Mouse (Mus musculus) heart, embryonic 16.5 days (tissue): Measurements from ENCODE around the gene Cbln1. TPM values are rescaled to one million over a fixed set of nuclear protein-coding genes. Genes with fewer than 3 reads are reported as not detected.

Source experiments
- ATAC-seq: fragments of 200-750 bp; cut with Nextera tagmentation; replicated peaks from 2 replicates; pipeline ENCODE4 v1.8.0; 2017; ENCODE audit warnings: moderate number of reproducible peaks; ENCODE audit not compliant: insufficient read depth, low FRiP score; ENCODE audit errors: extremely low read depth
- H3K27ac ChIP-seq: fragments of 300-500 bp; sonication (generic); 2 replicates; pipeline ENCODE4 v1.5.1; 2014; ENCODE audit warnings: mild to moderate bottlenecking, low read length, control low read depth, moderate library complexity
- H3K27me3 ChIP-seq: fragments of 300-500 bp; sonication (generic); 2 replicates; pipeline ENCODE4 v1.6.1; 2014; ENCODE audit warnings: low read length, mixed read lengths; ENCODE audit not compliant: control insufficient read depth, insufficient read depth
- H3K36me3 ChIP-seq: fragments of 300-500 bp; sonication (generic); 2 replicates; pipeline ENCODE4 v1.6.1; 2014; ENCODE audit not compliant: control insufficient read depth, insufficient read depth
- H3K4me1 ChIP-seq: fragments of 300-500 bp; sonication (generic); 2 replicates; pipeline ENCODE4 v1.6.1; 2014; ENCODE audit warnings: low read length, mixed read lengths; ENCODE audit not compliant: control insufficient read depth, insufficient read depth
- H3K4me2 ChIP-seq: fragments of 300-500 bp; sonication (generic); 2 replicates; pipeline ENCODE4 v1.6.1; 2014; ENCODE audit warnings: low read depth, mild to moderate bottlenecking, control low read depth, low read length
- H3K4me3 ChIP-seq: fragments of 300-500 bp; sonication (generic); 2 replicates; pipeline ENCODE4 v1.5.1; 2014; ENCODE audit warnings: mild to moderate bottlenecking, control low read depth, low read length
- H3K9ac ChIP-seq: fragments of 300-500 bp; sonication (generic); 2 replicates; pipeline ENCODE4 v1.6.1; 2014; ENCODE audit warnings: low read length, control low read depth
- H3K9me3 ChIP-seq: fragments of 300-500 bp; sonication (generic); replicated peaks from 2 replicates; pipeline ENCODE4 v1.6.1; 2016; ENCODE audit warnings: low read length; ENCODE audit not compliant: control insufficient read depth
- WGBS: fragments of 180-500 bp; shearing (Covaris S2); extraction: QIAGEN DNeasy Blood & Tissue Kit; methylation state at CpG from one replicate; pipeline ENCODE4 v1.1.7; 2014; 5-methylcytosine and 5-hydroxymethylcytosine counted together
- polyA plus RNA-seq: library from polyadenylated mRNA; unstranded; fragments of >200 nt; fragmentation: Nextera tagmentation; extraction: Ambion mirVana; gene quantifications from 2 replicates; pipeline ENCODE4 v1.2.1, GENCODE M21; 2015

The Cbln1 gene
- polyA plus RNA-seq, 1 experiment from 2014 or later: 0.07 TPM

GRCm38 (mm10) chr8:87466335-87466734, 6.1 kb downstream of the Cbln1 start:
- no peak for ATAC-seq
- H3K4me1 ChIP-seq: peaks cover 15% of the 10 kb centered on the region
- no peak overlapping the region for H3K27ac ChIP-seq
- H3K4me3 ChIP-seq: no peak overlapping the region
- peaks cover 58% of the 10 kb centered on the region for H3K27me3 ChIP-seq
- H3K4me2 ChIP-seq: no peak overlapping the region
- no peak overlapping the region for H3K9ac ChIP-seq
- 60% methylated on average over 6 of the region's 6 CpGs for WGBS
- H3K36me3 ChIP-seq: no peaks in the 10 kb centered on the region
- no peaks in the 10 kb centered on the region for H3K9me3 ChIP-seq

GRCm38 (mm10) chr8:87464446-87464845, 8.0 kb downstream of the Cbln1 start:
- ATAC-seq: no peak
- no peak overlapping the region for H3K9ac ChIP-seq
- no peak overlapping the region for H3K4me3 ChIP-seq
- peaks cover 41% of the 10 kb centered on the region for H3K27me3 ChIP-seq
- H3K27ac ChIP-seq: no peak overlapping the region
- no peak overlapping the region for H3K4me2 ChIP-seq
- 0 out of 2 replicates have a peak, but pooled peaks cover 6% of the 10 kb centered on the region for H3K4me1 ChIP-seq
- no peaks in the 10 kb centered on the region for H3K36me3 ChIP-seq
- WGBS: 64% methylated on average over 3 of the region's 3 CpGs
- no peaks in the 10 kb centered on the region for H3K9me3 ChIP-seq

GRCm38 (mm10) chr8:87461801-87462200, 10.6 kb downstream of the Cbln1 start:
- H3K4me3 ChIP-seq: no peak overlapping the region
- 31% methylated on average over 5 of the region's 5 CpGs for WGBS
- H3K9me3 ChIP-seq: peaks cover 4% of the 10 kb centered on the region; the same call in 1 of the 2 replicates
- no peak overlapping the region for H3K27ac ChIP-seq
- no peak for ATAC-seq
- H3K27me3 ChIP-seq: peaks cover 16% of the 10 kb centered on the region
- H3K36me3 ChIP-seq: no peaks in the 10 kb centered on the region
- no peaks in the 10 kb centered on the region for H3K4me1 ChIP-seq
- H3K9ac ChIP-seq: no peak overlapping the region
- no peak overlapping the region for H3K4me2 ChIP-seq

- Histone ChIP-seq H3K4me1 (peaks cover 13% of the 10 kb centered on the region), H3K4me3 (no peak overlapping the region), H3K27ac (no peak overlapping the region), H3K4me2 (no peak overlapping the region), H3K36me3 (no peaks in the 10 kb centered on the region), H3K9me3 (peaks cover 4% of the 10 kb centered on the region; the same call in 1 of the 2 replicates), H3K9ac (no peak overlapping the region), H3K27me3 (no peaks in the 10 kb centered on the region)
- WGBS: 76% methylated on average over 4 of the region's 4 CpGs
- ATAC-seq: no peak
These were observed 15.5 kb downstream of the Cbln1 start for GRCm38 (mm10) chr8:87456949-87457348.

GRCm38 (mm10) chr8:87452815-87453214, 19.6 kb downstream of the Cbln1 start:
- Histone ChIP-seq H3K36me3 (no peaks in the 10 kb centered on the region), H3K4me2 (no peak overlapping the region), H3K9ac (no peak overlapping the region), H3K27ac (no peak overlapping the region), H3K4me3 (no peak overlapping the region), H3K9me3 (no peaks in the 10 kb centered on the region), H3K4me1 (peaks cover 15% of the 10 kb centered on the region), H3K27me3 (no peaks in the 10 kb centered on the region)
- no peak for ATAC-seq
- WGBS: 88% methylated on average over 4 of the region's 4 CpGs

- H3K27me3 ChIP-seq: no peaks in the 10 kb centered on the region
- ATAC-seq: peak; percentile 49; the same call in 1 of the 2 replicates
- no peaks in the 10 kb centered on the region for H3K9me3 ChIP-seq
- H3K9ac ChIP-seq: no peak overlapping the region
- H3K4me2 ChIP-seq: no peak overlapping the region
- no peak overlapping the region for H3K4me3 ChIP-seq
- peak overlapping the region; percentile 31; the same call in 1 of the 2 replicates for H3K27ac ChIP-seq
- 43% methylated on average over 2 of the region's 2 CpGs for WGBS
- H3K36me3 ChIP-seq: no peaks in the 10 kb centered on the region
- peaks cover 15% of the 10 kb centered on the region for H3K4me1 ChIP-seq
These were observed 20.7 kb downstream of the Cbln1 start for GRCm38 (mm10) chr8:87451737-87452136.

GRCm38 (mm10) chr8:87434592-87434991, 37.8 kb downstream of the Cbln1 start:
- H3K9ac ChIP-seq: no peak overlapping the region
- H3K9me3 ChIP-seq: no peaks in the 10 kb centered on the region
- ATAC-seq: no peak
- no peaks in the 10 kb centered on the region for H3K27me3 ChIP-seq
- no peaks in the 10 kb centered on the region for H3K4me1 ChIP-seq
- no peak overlapping the region for H3K4me2 ChIP-seq
- no peak overlapping the region for H3K27ac ChIP-seq
- H3K4me3 ChIP-seq: no peak overlapping the region
- 75% methylated on average over 3 of the region's 3 CpGs for whole genome bisulfite sequencing
- no peaks in the 10 kb centered on the region for H3K36me3 ChIP-seq

GRCm38 (mm10) chr8:87427188-87427587, 45.2 kb downstream of the Cbln1 start:
- no peak overlapping the region for H3K4me3 ChIP-seq

GRCm38 (mm10) chr8:87424706-87425105, 47.7 kb downstream of the Cbln1 start:
- H3K9me3 ChIP-seq: no peaks in the 10 kb centered on the region
- H3K4me2 ChIP-seq: no peak overlapping the region
- no peaks in the 10 kb centered on the region for H3K4me1 ChIP-seq
- no peak for ATAC-seq
- WGBS: 77% methylated on average over 5 of the region's 5 CpGs
- no peak overlapping the region for H3K9ac ChIP-seq
- H3K27me3 ChIP-seq: no peaks in the 10 kb centered on the region
- H3K27ac ChIP-seq: no peak overlapping the region
- no peak overlapping the region for H3K4me3 ChIP-seq
- H3K36me3 ChIP-seq: no peaks in the 10 kb centered on the region

More at GRCm38 (mm10) chr8:87427188-87427587, 45.2 kb downstream of the Cbln1 start:
- Histone ChIP-seq H3K9ac (no peak overlapping the region), H3K4me1 (no peaks in the 10 kb centered on the region), H3K9me3 (no peaks in the 10 kb centered on the region), H3K4me2 (no peak overlapping the region), H3K27me3 (no peaks in the 10 kb centered on the region), H3K27ac (no peak overlapping the region), H3K36me3 (no peaks in the 10 kb centered on the region)
- no peak for ATAC-seq
